Mouse (Mus musculus): ENCODE results near the gene Apc2. TPM values are rescaled to one million over a fixed set of nuclear protein-coding genes. Genes with fewer than 3 reads are reported as not detected.

The Apc2 gene
- polyA plus RNA-seq, 1 experiment from 2014 or later = 0.88 TPM

- H3K27me3 ChIP-seq (ENCODE audit: control insufficient read depth, insufficient read depth, low read depth, low read length) = peaks cover 59% of the 10 kb centered on the region
- H3K9ac ChIP-seq (ENCODE audit: low read length) = no peak overlapping the region
- WGBS = 40% methylated on average over 16 of the region's 16 CpGs
- no peak overlapping the region for H3K4me3 ChIP-seq (ENCODE audit: low read length)
- peaks cover 34% of the 10 kb centered on the region for H3K4me1 ChIP-seq (replicated peaks; ENCODE audit: control insufficient read depth, insufficient read depth, low read length)
- no peaks in the 10 kb centered on the region for H3K9me3 ChIP-seq (ENCODE audit: control insufficient read depth, low read length)
- no peak overlapping the region for H3K27ac ChIP-seq (ENCODE audit: low read length)
- no peak overlapping the region for H3K4me2 ChIP-seq (ENCODE audit: low read depth, low read length)
- ATAC-seq (ENCODE audit: low read depth) = no peak
- peaks cover 6% of the 10 kb centered on the region; the same call in 1 of the 2 replicates for H3K36me3 ChIP-seq (ENCODE audit: control insufficient read depth, insufficient read depth, low read length)
Measured at GRCm38 (mm10) chr10:80314494-80315001, 18.8 kb downstream of the Apc2 start.

DNA sequence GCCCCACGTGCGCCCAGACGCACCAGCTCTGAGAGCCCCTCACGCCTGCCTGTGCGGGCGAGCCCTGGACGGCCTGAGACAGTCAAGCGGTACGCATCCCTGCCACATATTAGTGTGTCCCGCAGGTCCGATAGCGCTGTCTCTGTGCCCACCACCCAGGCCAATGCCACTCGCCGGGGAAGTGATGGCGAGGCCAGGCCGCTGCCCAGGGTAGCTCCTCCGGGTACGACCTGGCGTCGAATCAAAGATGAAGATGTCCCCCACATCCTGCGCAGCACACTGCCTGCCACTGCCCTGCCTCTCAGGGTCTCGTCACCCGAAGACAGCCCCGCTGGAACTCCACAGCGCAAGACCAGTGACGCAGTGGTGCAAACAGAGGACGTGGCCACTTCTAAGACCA lies 19.5 kb downstream of the Apc2 start:
- Histone ChIP-seq H3K9ac (ENCODE audit: low read length) (peak overlapping the region; percentile 27; the same call in 1 of the 2 replicates), H3K27me3 (ENCODE audit: control insufficient read depth, insufficient read depth, low read depth, low read length) (peaks cover 59% of the 10 kb centered on the region), H3K36me3 (ENCODE audit: control insufficient read depth, insufficient read depth, low read length) (peaks cover 6% of the 10 kb centered on the region; the same call in 1 of the 2 replicates), H3K9me3 (ENCODE audit: control insufficient read depth, low read length) (no peaks in the 10 kb centered on the region), H3K27ac (ENCODE audit: low read length) (no peak overlapping the region), H3K4me2 (ENCODE audit: low read depth, low read length) (no peak overlapping the region), H3K4me3 (ENCODE audit: low read length) (no peak overlapping the region), H3K4me1 (replicated peaks; ENCODE audit: control insufficient read depth, insufficient read depth, low read length) (peaks cover 36% of the 10 kb centered on the region)
- WGBS = 36% methylated on average over 27 of the region's 27 CpGs
- no peak for ATAC-seq (ENCODE audit: low read depth)

DNA sequence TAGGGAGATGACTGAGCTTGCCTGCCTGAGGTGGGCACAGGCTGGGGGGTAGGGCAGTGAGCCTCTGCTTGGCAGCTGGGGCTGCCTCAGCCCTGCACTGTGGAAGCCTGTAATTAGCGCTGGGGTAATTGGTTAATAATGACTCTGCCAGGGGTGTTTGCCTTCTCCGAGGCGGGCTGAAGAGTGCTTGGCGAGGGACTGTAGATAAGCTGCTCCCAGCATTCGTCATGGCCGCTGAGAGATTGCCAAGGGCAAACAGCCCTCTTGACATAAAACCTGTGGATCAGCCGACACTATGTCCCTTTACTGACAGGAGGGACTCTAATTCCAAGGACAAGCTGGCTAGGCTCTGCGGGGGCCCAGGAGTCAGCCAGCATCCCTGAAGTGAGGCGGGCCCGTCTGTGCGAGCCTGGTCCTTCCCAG lies 20.6 kb downstream of the Apc2 start:
- Histone ChIP-seq H3K27me3 (ENCODE audit: control insufficient read depth, insufficient read depth, low read depth, low read length) (peaks cover 54% of the 10 kb centered on the region), H3K4me3 (ENCODE audit: low read length) (no peak overlapping the region), H3K9me3 (ENCODE audit: control insufficient read depth, low read length) (no peaks in the 10 kb centered on the region), H3K27ac (ENCODE audit: low read length) (no peak overlapping the region), H3K9ac (ENCODE audit: low read length) (peak overlapping the region; percentile 27; the same call in 1 of the 2 replicates), H3K4me1 (replicated peaks; ENCODE audit: control insufficient read depth, insufficient read depth, low read length) (peaks cover 36% of the 10 kb centered on the region), H3K4me2 (ENCODE audit: low read depth, low read length) (0 out of 2 replicates have a peak overlapping the region, but pooled peaks have one; percentile 10), H3K36me3 (ENCODE audit: control insufficient read depth, insufficient read depth, low read length) (peaks cover 6% of the 10 kb centered on the region; the same call in 1 of the 2 replicates)
- 0 out of 2 replicates have a peak, but pooled peaks have one; percentile 6 for ATAC-seq (ENCODE audit: low read depth)
- 17% methylated on average over 11 of the region's 11 CpGs for WGBS

DNA sequence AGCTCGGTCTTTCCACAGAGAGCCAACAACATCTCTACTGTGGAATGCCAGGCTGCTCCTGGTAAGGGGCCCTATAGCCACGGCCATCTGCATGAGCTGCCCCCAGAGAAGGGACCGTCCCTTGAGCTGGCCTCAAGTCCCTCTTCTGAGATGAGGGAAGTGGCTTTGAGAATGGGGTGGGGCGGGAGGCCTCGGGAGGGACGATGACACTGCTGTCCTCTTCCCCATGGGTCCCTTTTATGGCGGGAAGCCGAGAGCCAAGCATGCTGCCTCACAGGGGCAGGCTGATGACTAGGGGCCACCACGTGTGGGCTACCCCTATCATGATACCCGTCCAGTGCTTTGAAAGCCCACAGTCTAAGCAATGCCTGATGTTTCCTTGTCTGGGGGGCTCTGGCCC lies 21.2 kb downstream of the Apc2 start:
- Histone ChIP-seq H3K27ac (ENCODE audit: low read length) (no peak overlapping the region), H3K9me3 (ENCODE audit: control insufficient read depth, low read length) (no peaks in the 10 kb centered on the region), H3K4me1 (replicated peaks; ENCODE audit: control insufficient read depth, insufficient read depth, low read length) (peaks cover 36% of the 10 kb centered on the region), H3K4me3 (ENCODE audit: low read length) (no peak overlapping the region), H3K9ac (ENCODE audit: low read length) (no peak overlapping the region), H3K36me3 (ENCODE audit: control insufficient read depth, insufficient read depth, low read length) (peaks cover 6% of the 10 kb centered on the region; the same call in 1 of the 2 replicates), H3K27me3 (ENCODE audit: control insufficient read depth, insufficient read depth, low read depth, low read length) (peaks cover 47% of the 10 kb centered on the region), H3K4me2 (ENCODE audit: low read depth, low read length) (no peak overlapping the region)
- WGBS = 47% methylated on average over 10 of the region's 10 CpGs
- ATAC-seq (ENCODE audit: low read depth) = no peak

DNA sequence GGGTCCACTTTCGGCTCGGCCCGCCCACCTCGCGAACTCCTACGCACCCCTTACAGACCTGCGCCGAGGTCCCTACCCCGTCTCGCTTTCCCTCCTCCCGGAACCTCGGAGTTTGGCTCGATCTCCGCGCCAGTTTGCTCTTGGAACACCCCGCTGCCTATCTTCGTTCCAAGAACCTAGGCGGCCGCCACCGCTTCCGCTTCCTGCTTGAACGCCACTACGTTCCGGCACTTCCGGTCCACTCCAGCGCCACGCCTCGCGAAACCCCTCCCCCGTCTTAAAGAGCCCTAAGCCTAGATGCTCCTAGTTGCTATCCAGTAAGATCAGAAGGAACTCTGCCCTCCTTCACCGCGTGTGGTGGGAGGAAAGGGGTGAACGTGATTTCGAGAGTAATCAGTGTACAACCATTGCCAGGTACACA lies 24.6 kb downstream of the Apc2 start, which contains the start of gene 2310011J03Rik:
Gene 2310011J03Rik, minus strand, starts transcription at position 198 of the 421 bp plus-strand sequence.
- peaks cover 14% of the 10 kb centered on the region for H3K27me3 ChIP-seq (ENCODE audit: control insufficient read depth, insufficient read depth, low read depth, low read length)
- H3K4me1 ChIP-seq (replicated peaks; ENCODE audit: control insufficient read depth, insufficient read depth, low read length) = peaks cover 28% of the 10 kb centered on the region
- no peaks in the 10 kb centered on the region for H3K9me3 ChIP-seq (ENCODE audit: control insufficient read depth, low read length)
- H3K9ac ChIP-seq (ENCODE audit: low read length) = peak within 1 kb of the TSS; percentile 80
- peak; percentile 68 for ATAC-seq (ENCODE audit: low read depth)
- H3K4me2 ChIP-seq (ENCODE audit: low read depth, low read length) = peak within 1 kb of the TSS; percentile 64
- peak within 1 kb of the TSS; percentile 77 for H3K4me3 ChIP-seq (ENCODE audit: low read length)
- H3K36me3 ChIP-seq (ENCODE audit: control insufficient read depth, insufficient read depth, low read length) = peaks cover 6% of the 10 kb centered on the region; the same call in 1 of the 2 replicates
- WGBS = under 1% methylated on average over 34 of the region's 34 CpGs
- peak within 1 kb of the TSS; percentile 71 for H3K27ac ChIP-seq (ENCODE audit: low read length)

DNA sequence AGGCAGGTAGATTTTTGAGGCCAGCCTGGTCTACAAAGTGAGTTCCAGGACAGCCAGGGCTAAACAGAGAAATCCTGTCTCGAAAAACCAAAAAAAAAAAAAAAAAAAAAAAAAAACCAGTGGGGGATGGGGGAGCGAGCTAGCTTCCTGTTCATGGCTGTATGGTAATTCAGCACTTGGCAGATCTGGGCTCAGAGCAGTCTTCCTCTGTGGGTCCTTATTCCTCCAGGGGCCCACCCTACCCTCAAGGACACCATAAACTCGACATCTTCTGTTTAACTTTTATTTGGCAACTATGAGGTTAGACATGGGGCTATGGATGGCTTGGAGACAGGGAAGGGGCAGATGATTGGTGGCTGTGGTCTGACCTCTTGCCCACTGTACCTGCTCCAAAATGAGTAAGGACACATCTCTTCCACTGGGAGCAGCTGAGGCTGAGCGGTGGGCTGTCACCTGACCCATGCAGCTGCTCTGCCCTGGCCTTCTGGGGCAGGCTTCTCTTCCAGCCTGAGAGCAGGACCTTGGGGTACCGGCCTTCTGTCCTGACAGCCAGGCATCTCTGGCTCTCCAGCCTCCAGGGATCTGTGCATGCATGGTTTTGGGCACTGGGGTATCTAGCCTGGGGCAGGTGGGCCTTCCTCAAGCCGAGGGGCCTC lies 25.4 kb downstream of the Apc2 start:
- Histone ChIP-seq H3K9ac (ENCODE audit: low read length) (no peak overlapping the region), H3K27me3 (ENCODE audit: control insufficient read depth, insufficient read depth, low read depth, low read length) (peaks cover 6% of the 10 kb centered on the region), H3K9me3 (ENCODE audit: control insufficient read depth, low read length) (no peaks in the 10 kb centered on the region), H3K4me3 (ENCODE audit: low read length) (no peak overlapping the region), H3K4me1 (replicated peaks; ENCODE audit: control insufficient read depth, insufficient read depth, low read length) (peaks cover 21% of the 10 kb centered on the region), H3K27ac (ENCODE audit: low read length) (no peak overlapping the region), H3K36me3 (ENCODE audit: control insufficient read depth, insufficient read depth, low read length) (peaks cover 6% of the 10 kb centered on the region; the same call in 1 of the 2 replicates), H3K4me2 (ENCODE audit: low read depth, low read length) (no peak overlapping the region)
- WGBS = 74% methylated on average over 6 of the region's 6 CpGs
- ATAC-seq (ENCODE audit: low read depth) = no peak

DNA sequence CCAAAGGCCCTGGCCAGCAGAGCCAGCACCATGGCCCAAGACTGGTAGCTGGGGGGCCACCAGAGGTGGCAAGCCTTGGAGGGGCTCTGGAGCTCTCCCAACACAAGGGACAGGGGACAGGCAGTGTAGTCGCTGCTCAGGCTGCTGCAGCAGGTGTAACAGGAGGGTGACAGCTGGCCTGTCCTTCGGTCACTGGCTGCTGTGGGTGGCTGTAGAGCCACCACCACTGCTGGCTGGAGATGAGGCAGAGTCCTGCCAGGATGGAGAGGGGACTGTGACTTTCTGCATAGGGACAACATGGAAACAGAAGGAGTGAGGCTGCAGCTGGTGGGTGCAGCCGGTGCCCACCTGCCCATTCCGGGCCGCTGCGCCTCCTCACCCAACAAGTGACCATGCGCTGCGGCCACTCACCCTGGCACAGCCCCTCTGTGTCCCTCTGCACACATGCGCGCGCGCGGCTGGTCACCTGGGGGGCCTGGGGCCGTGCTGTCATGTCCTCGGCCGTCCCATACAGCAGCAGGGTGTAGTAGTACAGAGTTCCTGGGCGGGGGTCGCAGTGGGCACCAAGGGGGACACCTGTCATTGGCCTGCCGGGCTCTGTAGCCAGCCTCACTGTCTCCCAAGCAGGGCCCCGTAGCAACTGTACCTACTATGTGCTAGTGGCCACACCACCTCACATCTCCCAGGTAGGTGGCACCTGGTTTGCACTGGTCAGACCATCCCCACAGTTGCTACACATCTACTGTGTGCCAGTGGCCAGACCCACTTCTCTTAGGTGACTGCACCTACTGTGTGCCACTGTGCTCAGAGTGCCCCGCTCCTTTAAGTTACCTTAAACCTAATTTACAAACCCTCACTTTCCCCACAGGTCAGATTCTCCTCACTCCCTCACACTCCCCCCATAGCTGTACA lies 26.1 kb downstream of the Apc2 start:
- H3K36me3 ChIP-seq (ENCODE audit: control insufficient read depth, insufficient read depth, low read length) = peaks cover 6% of the 10 kb centered on the region; the same call in 1 of the 2 replicates
- H3K4me2 ChIP-seq (ENCODE audit: low read depth, low read length) = no peak overlapping the region
- peaks cover 13% of the 10 kb centered on the region for H3K4me1 ChIP-seq (replicated peaks; ENCODE audit: control insufficient read depth, insufficient read depth, low read length)
- ATAC-seq (ENCODE audit: low read depth) = no peak
- H3K4me3 ChIP-seq (ENCODE audit: low read length) = no peak overlapping the region
- H3K27ac ChIP-seq (ENCODE audit: low read length) = no peak overlapping the region
- WGBS = 87% methylated on average over 21 of the region's 21 CpGs
- H3K9me3 ChIP-seq (ENCODE audit: control insufficient read depth, low read length) = no peaks in the 10 kb centered on the region
- no peaks in the 10 kb centered on the region for H3K27me3 ChIP-seq (ENCODE audit: control insufficient read depth, insufficient read depth, low read depth, low read length)
- H3K9ac ChIP-seq (ENCODE audit: low read length) = no peak overlapping the region

DNA sequence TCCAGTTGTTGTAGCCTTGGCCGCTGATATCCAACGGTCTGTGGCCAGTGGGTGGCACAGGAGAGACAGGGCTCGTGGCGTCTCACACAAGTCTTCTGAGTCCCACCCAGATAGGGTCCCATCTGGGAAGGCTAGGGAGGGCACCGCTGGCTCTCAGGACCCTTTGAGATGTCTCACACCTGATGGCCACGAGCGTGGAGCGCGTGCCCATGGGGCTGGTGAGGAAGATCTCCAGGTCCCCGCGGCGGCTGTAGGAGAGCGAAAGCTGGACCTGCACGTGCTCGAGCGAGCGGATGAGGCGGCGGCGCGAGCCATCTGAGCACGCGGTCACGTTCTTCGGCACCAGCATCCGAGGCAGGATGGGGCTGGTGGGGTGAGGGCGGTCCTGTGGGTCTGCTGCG lies 27.0 kb downstream of the Apc2 start:
- Histone ChIP-seq H3K36me3 (ENCODE audit: control insufficient read depth, insufficient read depth, low read length) (peaks cover 6% of the 10 kb centered on the region; the same call in 1 of the 2 replicates), H3K9ac (ENCODE audit: low read length) (peak overlapping the region; percentile 70), H3K4me3 (ENCODE audit: low read length) (peak overlapping the region; percentile 62), H3K27ac (ENCODE audit: low read length) (no peak overlapping the region), H3K27me3 (ENCODE audit: control insufficient read depth, insufficient read depth, low read depth, low read length) (no peaks in the 10 kb centered on the region), H3K9me3 (ENCODE audit: control insufficient read depth, low read length) (no peaks in the 10 kb centered on the region), H3K4me1 (replicated peaks; ENCODE audit: control insufficient read depth, insufficient read depth, low read length) (peaks cover 12% of the 10 kb centered on the region), H3K4me2 (ENCODE audit: low read depth, low read length) (peak overlapping the region; percentile 95)
- 4% methylated on average over 28 of the region's 28 CpGs for WGBS
- peak; percentile 11 for ATAC-seq (ENCODE audit: low read depth)

Data from lung, embryonic 16.5 days (tissue).